Mouse (Mus musculus) cortical plate, adult 2 months (tissue): Measurements from ENCODE around the gene Hrh2.

Source experiments
- CTCF ChIP-seq: fragments of 200-500 bp; IDR thresholded peaks from 2 replicates; pipeline ENCODE4 v1.5.1; 2011; ENCODE audit warnings: mild to moderate bottlenecking, control low read depth, low read length; ENCODE audit not compliant: insufficient read depth; ENCODE audit errors: extremely low read depth
- POLR2A ChIP-seq: fragments of 200-500 bp; IDR thresholded peaks from 2 replicates; pipeline ENCODE4 v1.6.1; 2011; ENCODE audit warnings: mild to moderate bottlenecking, low read length, control low read depth; ENCODE audit not compliant: insufficient read depth; ENCODE audit errors: extremely low read depth

- peak; percentile 56; the same call in 1 of the 2 replicates for TF ChIP-seq POLR2A
- TF ChIP-seq CTCF: no peak
Observed at GRCm38 (mm10) chr13:54192021-54192481, at the start of gene Hrh2.
